Mouse (Mus musculus) lung, postnatal 0 days (tissue): ENCODE data around the gene Cipc.
A peak's percentile ranks its signal among the peaks of the same experiment; 100 is the strongest.

ENCODE experiments used
- CTCF ChIP-seq: IDR thresholded peaks from 2 replicates; pipeline ENCODE4 v1.5.1; 2016; ENCODE audit warnings: antibody characterized with exemption, mild to moderate bottlenecking
- EP300 ChIP-seq: IDR thresholded peaks from 2 replicates; pipeline ENCODE4 v1.6.1; 2016; ENCODE audit warnings: antibody characterized with exemption, mild to moderate bottlenecking, control low read depth

DNA sequence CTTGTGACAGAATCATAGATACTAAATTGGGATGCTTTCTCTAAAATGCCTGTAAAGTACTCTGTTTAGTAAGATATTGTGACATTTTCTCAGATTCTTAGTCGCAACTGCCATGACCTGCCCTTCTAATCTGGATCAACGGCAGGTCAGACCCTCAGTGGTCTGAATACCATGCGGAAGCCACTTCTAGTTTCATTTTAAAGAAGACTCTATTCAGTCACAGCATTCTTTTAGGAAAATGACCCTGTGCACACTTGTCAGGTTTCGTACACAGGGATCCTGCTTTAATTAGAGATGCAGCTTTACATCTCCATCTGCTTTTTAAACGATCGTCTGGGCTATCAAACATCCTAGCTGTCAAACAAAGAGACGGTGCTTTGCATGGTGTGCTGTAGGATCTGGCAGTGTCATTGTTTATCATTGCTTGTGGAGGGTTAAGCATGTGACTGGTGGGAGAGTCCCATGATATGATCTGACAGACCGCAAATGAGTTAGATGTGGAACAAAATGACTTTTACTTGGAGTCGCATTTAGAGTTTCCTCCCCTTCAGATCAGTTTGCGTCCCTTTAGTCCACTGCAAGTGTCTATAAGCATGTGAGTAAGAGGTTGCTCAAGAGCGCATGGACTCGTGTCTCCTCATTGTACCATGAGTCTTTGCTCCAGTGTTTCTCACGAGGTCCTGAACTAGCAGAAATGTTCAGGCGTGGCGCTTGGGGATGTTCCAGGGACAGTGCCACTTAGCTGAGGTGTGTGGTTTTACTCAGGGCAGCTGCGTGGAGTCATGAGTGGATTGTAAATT lies 3.5 kb downstream of the Cipc start:
- TF ChIP-seq CTCF (no peak), EP300 (peak; percentile 40; the same call in 1 of the 2 replicates)
